Mouse (Mus musculus) ES-E14 (cell line): ENCODE results near the gene Grb2. TPM values are rescaled to one million over a fixed set of nuclear protein-coding genes. Genes with fewer than 3 reads are reported as not detected.

Source experiments
- DNase-seq: peaks from one replicate; pipeline ENCODE4 v3.0.0-alpha.2; 2013; ENCODE audit warnings: low read depth, low spot score
- H3K27ac ChIP-seq: 2 replicates; pipeline ENCODE4 v1.5.1; 2012; ENCODE audit warnings: low read depth, mild to moderate bottlenecking, low read length, moderate library complexity, mixed read lengths; ENCODE audit not compliant: poor library complexity, insufficient read depth, severe bottlenecking
- H3K36me3 ChIP-seq: 2 replicates; pipeline ENCODE4 v1.6.1; 2012; ENCODE audit warnings: mild to moderate bottlenecking, low read length, moderate library complexity, mixed read lengths; ENCODE audit not compliant: control insufficient read depth, poor library complexity, insufficient read depth, severe bottlenecking
- H3K4me1 ChIP-seq, 2 experiments: fragments of 150-350 bp in 1 of 2; sonication (generic) in 1 of 2; 2 replicates each; pipeline ENCODE4 v1.6.1; 2012; ENCODE audit warnings: low read length in 2 of 2, mild to moderate bottlenecking in 1 of 2, mixed read lengths in 1 of 2; ENCODE audit not compliant: control insufficient read depth in 2 of 2, insufficient read depth in 2 of 2, poor library complexity in 1 of 2
- H3K4me3 ChIP-seq, 2 experiments: fragments of 150-350 bp in 1 of 2; sonication (generic) in 1 of 2; 2 replicates each; pipeline ENCODE4 v1.5.1; 2012; ENCODE audit warnings: low read length in 2 of 2, low read depth in 1 of 2, mild to moderate bottlenecking in 1 of 2, mixed read lengths in 1 of 2; ENCODE audit not compliant: insufficient read depth in 1 of 2, poor library complexity in 1 of 2, severe bottlenecking in 1 of 2
- H3K9ac ChIP-seq: 2 replicates; pipeline ENCODE4 v1.6.1; 2012; ENCODE audit warnings: low read depth, mild to moderate bottlenecking, low read length, mixed read lengths; ENCODE audit not compliant: poor library complexity, insufficient read depth, severe bottlenecking
- H3K9me3 ChIP-seq: fragments of 150-350 bp; sonication (generic); 2 replicates; pipeline ENCODE4 v1.6.1; 2012; ENCODE audit warnings: low read depth, mild to moderate bottlenecking, low read length; ENCODE audit not compliant: control insufficient read depth, insufficient read depth
- CHD2 ChIP-seq: IDR thresholded peaks from 2 replicates; pipeline ENCODE4 v1.6.1; 2014; ENCODE audit warnings: mild to moderate bottlenecking, low read depth, low read length, inconsistent platforms
- HCFC1 ChIP-seq: IDR thresholded peaks from 2 replicates; pipeline ENCODE4 v1.6.1; 2012; ENCODE audit warnings: low read length, inconsistent platforms, borderline replicate concordance; ENCODE audit not compliant: insufficient read depth
- MAFK ChIP-seq: IDR thresholded peaks from 2 replicates; pipeline ENCODE4 v1.6.1; 2014; ENCODE audit warnings: mild to moderate bottlenecking, low read depth, low read length, inconsistent platforms; ENCODE audit not compliant: insufficient read depth
- ZC3H11A ChIP-seq: IDR thresholded peaks from 2 replicates; pipeline ENCODE4 v1.6.1; 2012; ENCODE audit warnings: low read depth, mild to moderate bottlenecking, inconsistent platforms, low read length, borderline replicate concordance
- ZNF384 ChIP-seq: IDR thresholded peaks from 2 replicates; pipeline ENCODE4 v1.6.1; 2012; ENCODE audit warnings: low read depth, low read length, inconsistent platforms
- in situ Hi-C, 2 experiments: fragments of 600-800 bp; cut with MboI; formaldehyde crosslinking; loops; one replicate each; pipeline ENCODE4 v1.15.1; 2025; ENCODE audit warnings: low sequenced_read_pairs in 2 of 2, inconsistent platforms in 1 of 2; ENCODE audit not compliant: unreplicated experiment in 2 of 2
- total RNA-seq: library from RNA; depleted of rRNA; stranded (reverse); fragments of 300-350 nt; gene quantifications from 2 replicates; pipeline ENCODE4 v1.2.3, GENCODE M21; 2012

Grb2 gene
- total RNA-seq, 1 experiment, result 24.4 TPM

- no peak for TF ChIP-seq ZNF384
- no peak for TF ChIP-seq ZC3H11A
- no peak for TF ChIP-seq CHD2
- no peak for TF ChIP-seq HCFC1
- TF ChIP-seq MAFK, result no peak
- H3K36me3 ChIP-seq, result no peaks in the 10 kb centered on the region; the same call in 1 of the 2 replicates
- no peak overlapping the region; the same call in 1 of the 2 replicates for H3K27ac ChIP-seq
- no peak overlapping the region for H3K9ac ChIP-seq
- DNase-seq, result no peak
- no peak overlapping the region for H3K4me3 ChIP-seq
- peaks cover 12 to 22% of the 10 kb centered on the region in 2 experiments; a peak in 3 of 4 replicates for H3K4me1 ChIP-seq
- in situ Hi-C loops, result no loop called here
- H3K9me3 ChIP-seq, result no peaks in the 10 kb centered on the region
Measured at GRCm38 (mm10) chr11:115672226-115672987, 36.0 kb downstream of the Grb2 start.

- no peak overlapping the region for H3K9ac ChIP-seq
- no peak for DNase-seq
- no peak overlapping the region for H3K27ac ChIP-seq
- H3K36me3 ChIP-seq, result no peaks in the 10 kb centered on the region; the same call in 1 of the 2 replicates
- TF ChIP-seq CHD2, result no peak
- no peak for TF ChIP-seq ZC3H11A
- H3K4me1 ChIP-seq, result peaks cover 12 to 20% of the 10 kb centered on the region in 2 experiments; a peak in 3 of 4 replicates
- H3K9me3 ChIP-seq, result no peaks in the 10 kb centered on the region
- no peak overlapping the region for H3K4me3 ChIP-seq
- in situ Hi-C loops, result no loop called here
Measured at GRCm38 (mm10) chr11:115670451-115671050, 37.8 kb downstream of the Grb2 start.

GRCm38 (mm10) chr11:115663676-115664335 lies 44.6 kb downstream of the Grb2 start:
- DNase-seq, result no peak
- H3K9me3 ChIP-seq, result no peaks in the 10 kb centered on the region
- H3K4me3 ChIP-seq, result no peak overlapping the region
- no peaks in the 10 kb centered on the region; the same call in 1 of the 2 replicates for H3K36me3 ChIP-seq
- no peak overlapping the region for H3K27ac ChIP-seq
- in situ Hi-C loops, result no loop called here
- TF ChIP-seq HCFC1 (no peak), ZNF384 (no peak), MAFK (no peak), ZC3H11A (no peak), CHD2 (no peak)
- H3K9ac ChIP-seq, result no peak overlapping the region
- H3K4me1 ChIP-seq, result peaks cover 0 to 10% of the 10 kb centered on the region in 2 experiments; a peak in 1 of 4 replicates

DNA sequence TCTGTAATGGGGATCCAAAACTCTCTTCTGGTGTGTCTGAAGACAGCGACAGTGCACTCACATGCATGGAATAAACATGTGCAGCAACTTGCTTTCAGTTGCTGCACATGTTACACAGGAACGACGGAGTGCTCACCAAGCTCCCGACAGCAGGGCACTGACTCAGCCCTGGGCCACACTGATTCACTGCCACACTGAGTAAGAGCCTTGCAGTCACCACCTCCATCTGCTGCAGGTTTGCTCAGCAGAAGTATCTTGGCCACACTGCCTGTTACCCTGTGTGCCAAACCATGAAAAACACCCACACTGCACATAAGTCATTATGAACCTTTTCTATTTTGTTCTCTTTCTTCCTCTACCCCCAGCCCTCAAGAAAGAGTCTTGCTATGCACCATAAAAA lies 48.0 kb downstream of the Grb2 start:
- Histone ChIP-seq H3K9me3 (no peaks in the 10 kb centered on the region), H3K36me3 (no peaks in the 10 kb centered on the region; the same call in 1 of the 2 replicates), H3K27ac (no peak overlapping the region), H3K4me1 (peaks cover 0 to 8% of the 10 kb centered on the region in 2 experiments; a peak in 2 of 4 replicates), H3K4me3 (no peak overlapping the region), H3K9ac (no peak overlapping the region)
- no peak for TF ChIP-seq HCFC1
- DNase-seq, result no peak
- in situ Hi-C loops, result no loop called here
